Mouse (Mus musculus): Measurements from ENCODE around the gene Irf2.

Irf2 gene

GRCm38 (mm10) chr8:46794317-46794716 lies 54.8 kb downstream of the Irf2 start:
- DNase-seq (ENCODE audit: extremely low read depth, low read depth, low spot score) = no peak

DNA sequence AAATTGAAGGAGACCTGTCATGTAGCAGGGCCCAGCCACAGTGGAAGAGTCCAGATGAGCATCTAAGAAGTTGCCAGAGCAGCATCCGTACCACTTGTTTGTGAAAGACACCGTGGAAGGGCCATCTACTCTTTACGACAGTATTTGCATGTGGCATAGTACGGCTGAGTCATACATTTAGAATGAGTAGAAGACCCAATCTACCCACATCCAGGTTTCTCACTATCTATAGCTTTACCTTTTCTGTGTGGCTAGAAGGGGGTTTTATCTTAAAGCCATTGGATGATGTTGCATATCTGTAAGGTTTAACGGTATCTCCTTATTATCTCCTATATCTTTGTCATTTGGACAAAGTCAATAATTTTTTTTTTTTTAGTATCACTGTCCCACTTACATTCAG lies 59.7 kb downstream of the Irf2 start:
- DNase-seq (ENCODE audit: extremely low read depth, low read depth, low spot score) = no peak

GRCm38 (mm10) chr8:46799706-46800105 lies 60.2 kb downstream of the Irf2 start:
- DNase-seq (ENCODE audit: extremely low read depth, low read depth, low spot score) = peak; percentile 63

DNA sequence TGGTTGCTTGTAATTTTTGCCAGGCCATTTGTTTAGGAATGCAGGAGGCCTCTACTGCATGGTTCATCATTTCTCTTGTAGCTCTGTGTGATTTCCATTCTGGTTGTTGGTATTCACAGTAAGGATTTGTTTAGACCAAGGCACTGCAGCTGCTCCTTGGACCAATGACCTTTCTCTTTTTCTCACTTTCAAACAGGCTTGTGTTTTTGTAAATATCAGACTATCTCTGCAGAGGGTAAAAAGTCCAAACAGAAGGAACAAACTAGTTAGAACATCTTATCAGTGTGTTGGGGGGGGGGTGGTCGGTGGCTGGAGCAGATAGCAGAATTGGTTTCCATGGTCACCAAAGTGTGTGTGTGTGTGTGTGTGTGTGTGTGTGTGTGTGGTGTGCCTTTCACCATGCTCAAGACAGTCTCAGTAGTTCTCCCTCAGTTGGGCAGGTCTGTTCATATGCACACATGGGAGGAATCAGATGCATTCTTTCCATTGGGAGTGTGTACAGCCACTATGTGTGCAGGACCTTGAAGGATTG lies 61.7 kb downstream of the Irf2 start:
- DNase-seq (ENCODE audit: extremely low read depth, low read depth, low spot score) = no peak

DNA sequence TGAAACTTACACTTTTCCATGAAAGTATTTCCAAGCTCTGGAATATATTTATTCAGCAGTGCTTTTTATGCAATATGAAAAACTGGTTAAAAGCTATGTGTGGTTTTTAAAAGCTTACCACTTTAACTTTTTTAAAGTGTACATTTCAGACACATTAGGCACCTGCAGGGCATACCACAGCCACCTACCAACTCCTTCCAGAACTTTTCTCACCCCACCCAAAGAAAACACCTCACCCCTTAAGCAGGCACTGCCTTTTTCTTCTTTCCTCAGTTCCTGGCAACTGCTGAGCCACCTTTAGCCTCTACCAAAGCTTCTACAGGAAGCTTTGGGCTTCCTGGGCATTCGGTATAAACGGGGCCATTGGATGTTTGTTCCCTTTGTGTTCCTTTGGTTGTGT lies 62.5 kb downstream of the Irf2 start:
- no peak for DNase-seq (ENCODE audit: extremely low read depth, low read depth, low spot score)

- DNase-seq (ENCODE audit: extremely low read depth, low read depth, low spot score) = no peak
Measured at GRCm38 (mm10) chr8:46804721-46805120, 65.2 kb downstream of the Irf2 start.

DNA sequence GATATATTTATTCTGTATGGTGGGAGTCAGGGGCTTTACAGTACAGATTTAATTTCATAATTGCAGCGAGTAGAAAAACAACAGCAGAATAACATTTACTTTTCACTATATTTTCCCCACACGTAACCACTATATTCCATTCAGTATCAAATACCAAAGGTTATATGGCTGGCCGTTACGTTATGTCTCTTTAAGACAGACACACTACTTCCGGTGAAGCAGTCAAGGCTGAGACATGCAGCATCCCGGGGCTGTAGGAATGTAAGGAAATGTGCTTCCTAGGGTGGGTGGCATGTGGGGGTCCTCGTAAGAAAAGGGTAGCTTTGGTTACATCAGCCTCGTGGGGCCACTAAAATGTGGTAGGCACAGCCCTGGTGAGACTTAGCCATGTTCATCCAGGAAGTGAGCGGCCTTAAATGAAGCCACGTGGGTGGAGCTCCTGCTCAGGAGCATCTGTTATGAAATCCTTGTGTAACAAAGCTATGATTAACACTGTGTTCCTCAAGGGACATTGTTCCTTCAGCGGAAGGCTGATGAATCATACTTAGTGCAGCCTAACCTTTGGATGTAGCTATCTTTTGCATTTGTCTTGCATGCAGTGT lies 71.6 kb downstream of the Irf2 start:
- DNase-seq (ENCODE audit: extremely low read depth, low read depth, low spot score) = peak; percentile 81

- no peak for DNase-seq (ENCODE audit: extremely low read depth, low read depth, low spot score)
Measured at GRCm38 (mm10) chr8:46811944-46812343, 72.4 kb downstream of the Irf2 start.

- DNase-seq (ENCODE audit: extremely low read depth, low read depth, low spot score) = no peak
Measured at GRCm38 (mm10) chr8:46812966-46813365, 73.4 kb downstream of the Irf2 start.

- DNase-seq (ENCODE audit: extremely low read depth, low read depth, low spot score) = no peak
Measured at GRCm38 (mm10) chr8:46818106-46818989, 78.8 kb downstream of the Irf2 start.

- DNase-seq (ENCODE audit: extremely low read depth, low read depth, low spot score) = no peak
Measured at GRCm38 (mm10) chr8:46818990-46819288, 79.4 kb downstream of the Irf2 start.

DNA sequence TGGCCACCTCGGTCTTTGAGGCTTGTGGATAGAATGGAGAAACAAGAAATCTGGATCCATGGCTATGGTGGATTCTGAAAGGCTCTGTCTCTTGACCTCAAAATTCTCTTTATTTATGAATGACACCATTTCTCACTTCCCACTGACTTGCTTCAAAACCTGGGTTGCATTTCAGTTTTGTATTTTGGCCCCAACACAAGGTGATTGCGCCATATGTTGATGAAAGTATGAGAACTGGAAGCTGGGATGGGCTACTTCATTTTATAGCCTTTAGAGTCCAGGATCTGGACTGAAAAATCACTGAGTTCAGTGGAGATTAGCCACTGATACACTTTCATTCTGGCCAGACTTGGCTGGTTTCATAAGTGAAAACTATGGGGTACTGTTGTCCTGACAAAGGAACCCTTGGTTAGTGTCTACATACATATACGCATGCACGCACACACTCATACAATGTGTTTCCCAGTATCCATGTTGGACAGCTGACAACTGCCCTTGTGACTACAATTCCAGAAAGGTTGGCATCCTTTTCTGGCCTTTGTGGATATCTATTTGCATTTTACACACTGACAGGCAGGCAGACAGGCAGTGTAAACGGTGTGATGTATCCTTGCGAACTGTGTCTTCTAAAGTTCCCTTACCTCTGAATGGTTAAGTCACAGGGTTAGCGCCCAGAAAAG lies 89.3 kb downstream of the Irf2 start:
- DNase-seq (ENCODE audit: extremely low read depth, low read depth, low spot score) = no peak

DNA sequence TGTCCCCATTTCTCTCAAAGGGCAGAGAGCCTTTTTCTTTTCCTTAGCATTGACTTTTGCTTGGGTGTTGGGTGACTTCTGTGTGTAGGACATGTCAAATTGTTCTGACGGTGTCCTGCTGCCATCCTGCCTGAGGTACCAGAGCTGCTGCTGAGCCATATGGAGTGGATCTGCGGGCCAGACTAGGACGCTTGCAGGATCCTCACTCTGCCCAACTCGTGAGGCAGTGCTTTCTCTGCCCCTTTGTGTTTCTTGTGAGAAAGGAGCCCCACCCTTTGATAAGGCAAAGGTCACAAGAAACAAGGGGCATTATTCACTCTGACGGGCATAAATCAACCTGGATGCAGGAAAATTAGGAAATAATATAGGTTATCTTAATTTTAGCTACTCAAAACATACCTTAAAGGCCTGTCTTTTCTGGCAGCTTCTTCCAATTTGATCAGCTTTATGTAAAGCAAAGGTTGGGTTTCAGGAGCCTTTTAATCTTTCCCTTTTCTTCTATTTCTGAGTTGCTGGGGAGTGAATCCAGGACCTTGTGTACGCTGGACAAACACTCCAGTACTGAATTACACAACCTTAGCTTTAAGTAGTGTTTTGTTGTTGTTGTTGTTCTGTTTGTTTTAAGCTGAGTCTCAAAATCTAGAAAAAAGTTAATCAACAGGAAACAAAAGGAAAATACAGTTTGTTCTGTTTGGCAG lies 90.0 kb downstream of the Irf2 start:
- DNase-seq (ENCODE audit: extremely low read depth, low read depth, low spot score) = no peak

DNA sequence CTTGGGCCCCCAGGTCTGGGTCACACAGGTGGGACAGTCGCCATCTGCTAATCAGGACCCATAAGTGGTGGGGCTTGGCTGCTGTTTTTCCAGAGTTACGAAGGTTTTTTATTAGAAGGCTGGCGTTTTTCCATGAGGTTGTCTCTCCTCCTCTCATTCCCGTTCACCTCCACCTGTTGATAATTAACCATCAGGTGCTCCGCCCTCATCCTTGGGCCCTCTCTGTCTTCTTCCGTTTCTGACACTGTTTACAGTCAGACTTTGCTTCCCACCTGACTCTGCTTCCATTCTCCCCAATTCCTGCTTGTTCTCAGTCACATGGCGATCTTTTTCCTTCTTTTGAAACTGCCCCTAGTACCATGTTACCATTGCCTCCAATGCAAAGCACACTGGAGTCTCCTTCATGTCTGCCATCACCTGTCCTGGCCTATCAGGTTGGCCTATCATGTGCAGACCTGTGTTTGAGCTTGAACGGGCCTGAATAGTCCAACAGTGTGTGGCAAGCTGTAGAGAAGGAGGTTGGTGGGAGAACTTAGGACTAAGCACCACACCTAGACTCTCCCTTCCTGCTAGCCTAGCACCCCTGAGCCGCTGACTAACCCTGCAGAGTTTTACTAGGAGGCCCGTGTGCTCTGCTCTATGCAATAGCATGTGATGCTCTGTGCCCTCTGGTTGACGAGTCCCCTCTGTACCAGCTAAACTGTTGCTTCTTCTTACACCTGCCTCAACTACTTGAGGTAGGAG lies 90.8 kb downstream of the Irf2 start:
- DNase-seq (ENCODE audit: extremely low read depth, low read depth, low spot score) = no peak

- DNase-seq (ENCODE audit: extremely low read depth, low read depth, low spot score) = no peak
Measured at GRCm38 (mm10) chr8:46831916-46832315, 92.4 kb downstream of the Irf2 start.

DNA sequence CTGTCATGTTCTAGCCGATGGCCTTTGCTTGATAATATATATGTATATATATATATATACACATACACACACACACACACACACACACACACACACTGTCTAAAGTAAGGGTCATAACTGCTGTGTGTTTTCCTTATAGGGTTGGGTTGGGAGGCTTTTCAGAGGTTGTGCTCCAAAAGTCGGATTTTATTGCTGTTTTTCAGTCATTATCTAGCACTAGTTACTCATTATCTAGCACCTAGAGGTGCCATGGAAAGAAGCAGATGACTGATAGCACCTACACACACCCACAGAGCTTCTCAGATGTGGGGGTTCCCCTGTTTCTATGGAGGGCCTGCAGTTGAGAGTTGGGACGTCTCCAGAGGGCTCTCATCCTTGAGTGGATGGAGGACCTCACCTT lies 92.9 kb downstream of the Irf2 start:
- no peak for DNase-seq (ENCODE audit: extremely low read depth, low read depth, low spot score)

DNA sequence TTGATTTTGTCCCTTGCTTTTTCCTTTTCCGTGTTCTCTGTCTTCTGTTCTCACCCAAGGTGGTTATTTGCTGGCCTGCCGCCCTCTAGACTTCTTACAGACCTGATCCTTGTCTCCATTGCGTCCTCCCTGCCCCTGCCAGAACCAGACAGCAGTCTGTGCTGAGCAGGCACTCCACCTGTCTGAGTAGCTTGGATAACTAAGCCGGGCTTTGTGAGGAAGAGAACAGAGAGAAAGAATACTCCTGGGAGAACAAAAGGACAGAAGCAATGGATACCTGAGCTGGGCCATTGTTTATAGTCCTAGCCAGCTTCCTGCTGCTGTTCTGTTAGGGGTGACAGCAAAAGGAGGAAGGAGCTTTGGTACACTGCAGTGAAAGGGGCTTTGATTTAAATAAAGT lies 94.2 kb downstream of the Irf2 start:
- DNase-seq (ENCODE audit: extremely low read depth, low read depth, low spot score) = no peak

DNA sequence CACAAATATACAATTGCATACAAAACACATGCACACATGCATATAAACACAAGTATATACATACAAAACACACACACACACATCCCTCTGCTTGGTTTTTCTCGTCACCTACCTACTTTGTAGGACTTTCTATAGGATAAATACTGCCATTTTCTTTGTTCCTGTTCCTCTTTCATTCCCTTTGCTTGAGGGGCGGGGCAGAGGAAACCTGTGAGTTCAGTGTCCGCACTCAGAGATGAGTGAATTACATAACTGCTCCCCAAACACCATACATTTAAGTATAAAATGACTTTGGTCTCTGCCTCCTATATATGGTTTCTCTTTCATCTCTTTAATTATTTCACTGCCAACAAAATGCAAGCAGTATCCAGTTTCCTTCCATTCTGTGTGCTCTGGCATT lies 94.9 kb downstream of the Irf2 start:
- DNase-seq (ENCODE audit: extremely low read depth, low read depth, low spot score) = no peak

GRCm38 (mm10) chr8:46836011-46836652 lies 96.6 kb downstream of the Irf2 start:
- no peak for DNase-seq (ENCODE audit: extremely low read depth, low read depth, low spot score)

- DNase-seq (ENCODE audit: extremely low read depth, low read depth, low spot score) = no peak
Measured at GRCm38 (mm10) chr8:46836949-46837348, 97.4 kb downstream of the Irf2 start.

Data from fat pad, adult 2 months (tissue).